Comparison of ENCODE assay signal across 7 mouse cellular contexts in genomic region chr17:34897373-34898159, GRCm38 (mm10). TPM values are rescaled to one million over a fixed set of nuclear protein-coding genes. Genes with fewer than 3 reads are reported as not detected.
DNase-seq lines count a peak whose midpoint lies in the region; ATAC-seq and TF ChIP-seq lines count a peak whose summit lies in the region.

No protein-coding gene starts in this region.

- peak overlapping the region; percentile 75 for H3ac ChIP-seq in myocyte (ENCODE audit: control insufficient read depth, insufficient read length)

- H3K4me1 ChIP-seq in E14TG2a.4 (replicated peaks; ENCODE audit: low read depth, low read length): peaks cover 68% of the 10 kb centered on the region
- peaks cover 5% of the 10 kb centered on the region for H3K4me1 ChIP-seq in bone marrow, adult 2 months (ENCODE audit: control insufficient read depth, insufficient read depth, low read length)
- peaks cover 70% of the 10 kb centered on the region for H3K4me1 ChIP-seq in forebrain, embryonic 10.5 days
- peaks cover 15% of the 10 kb centered on the region; the same call in 1 of the 2 replicates for H3K4me1 ChIP-seq in hindbrain, postnatal 0 days (ENCODE audit: insufficient read depth, low read length)
- H3K4me1 ChIP-seq in liver, adult 2 months (ENCODE audit: control insufficient read depth, insufficient read depth, low read length): peaks cover 8% of the 10 kb centered on the region

- WGBS in bone marrow, adult 2 months: 14% methylated on average over 10 of the region's 10 CpGs
- WGBS in forebrain, embryonic 10.5 days: 23% methylated on average over 10 of the region's 10 CpGs
- WGBS in hindbrain, postnatal 0 days: 12% methylated on average over 10 of the region's 10 CpGs
- 13% methylated on average over 10 of the region's 10 CpGs for WGBS in liver, adult 2 months

- DNase-seq in forebrain, embryonic 10.5 days (ENCODE audit: extremely low spot score, low spot score): no peak
- peak; percentile 54 for DNase-seq in hindbrain, postnatal 0 days (ENCODE audit: low spot score)
- DNase-seq in liver, adult 2 months (ENCODE audit: extremely low read depth, low read depth, low spot score): peak; percentile 56

- peak overlapping the region; percentile 92 for H3K4me3 ChIP-seq in E14TG2a.4 (replicated peaks; ENCODE audit: low read length)
- peak overlapping the region; percentile 56 for H3K4me3 ChIP-seq in bone marrow, adult 2 months (replicated peaks; ENCODE audit: control insufficient read depth, low read depth, low read length)
- peak overlapping the region; percentile 98 for H3K4me3 ChIP-seq in forebrain, embryonic 10.5 days
- H3K4me3 ChIP-seq in hindbrain, postnatal 0 days (ENCODE audit: low read length): peak overlapping the region; percentile 88
- peak overlapping the region; percentile 75 for H3K4me3 ChIP-seq in liver, adult 2 months (ENCODE audit: insufficient read depth, low read depth, low read length)
- peak overlapping the region; percentile 91 for H3K4me3 ChIP-seq in myocyte

- peak overlapping the region; percentile 93 for H3K9ac ChIP-seq in hindbrain, postnatal 0 days (replicated peaks; ENCODE audit: low read length)
- H3K9ac ChIP-seq in liver, adult 2 months (ENCODE audit: low read depth, low read length): peak overlapping the region; percentile 81

- no peak for TF ChIP-seq POLR2A in bone marrow, adult 2 months (IDR thresholded peaks at IDR 0.05; ENCODE audit: borderline replicate concordance, control insufficient read depth, low read depth, low read length)
- TF ChIP-seq POLR2A in liver, adult 2 months (IDR thresholded peaks at IDR 0.05; ENCODE audit: extremely low read depth, insufficient read depth, low read length): no peak
- TF ChIP-seq POLR2A in myocyte (IDR thresholded peaks at IDR 0.05; ENCODE audit: insufficient read length, low read depth): no peak

- H3K36me3 ChIP-seq in E14TG2a.4 (ENCODE audit: insufficient read depth, low read length) (peaks cover 25% of the 10 kb centered on the region), myocyte (ENCODE audit: control insufficient read depth, insufficient read depth) (no peaks in the 10 kb centered on the region)
- peaks cover 39% of the 10 kb centered on the region for H3K36me3 ChIP-seq in forebrain, embryonic 10.5 days (replicated peaks)
- H3K36me3 ChIP-seq in hindbrain, postnatal 0 days (ENCODE audit: insufficient read depth, low read length): peaks cover 8% of the 10 kb centered on the region; the same call in 1 of the 2 replicates
- no peaks in the 10 kb centered on the region for H3K36me3 ChIP-seq in liver, adult 2 months (ENCODE audit: control insufficient read depth, insufficient read depth, low read length)

- ATAC-seq in hindbrain, postnatal 0 days: no peak
- no peak for ATAC-seq in activated CD4-positive, CD25-positive, alpha-beta regulatory T cell, adult 4 months

- H3K27me3 ChIP-seq in E14TG2a.4 (ENCODE audit: insufficient read depth, low read length) (0 out of 2 replicates have a peak, but pooled peaks cover 4% of the 10 kb centered on the region), myocyte (ENCODE audit: control insufficient read depth, insufficient read depth, insufficient read length) (no peaks in the 10 kb centered on the region)
- no peaks in the 10 kb centered on the region for H3K27me3 ChIP-seq in forebrain, embryonic 10.5 days (ENCODE audit: poor library complexity, severe bottlenecking)
- no peaks in the 10 kb centered on the region for H3K27me3 ChIP-seq in hindbrain, postnatal 0 days (ENCODE audit: insufficient read depth, low read length)
- no peaks in the 10 kb centered on the region for H3K27me3 ChIP-seq in liver, adult 2 months (ENCODE audit: control insufficient read depth, insufficient read depth, low read length)

- H3K79me2 ChIP-seq in liver, adult 2 months (ENCODE audit: control insufficient read depth, insufficient read depth, low read length): peaks cover 10% of the 10 kb centered on the region; the same call in 1 of the 2 replicates
- peaks cover 28% of the 10 kb centered on the region for H3K79me2 ChIP-seq in myocyte (ENCODE audit: control insufficient read depth, insufficient read depth)

- no peak for TF ChIP-seq CTCF in E14TG2a.4 (conservative IDR thresholded peaks at IDR 0.05; ENCODE audit: low read length)
- no peak for TF ChIP-seq CTCF in bone marrow, adult 2 months (IDR thresholded peaks at IDR 0.05; ENCODE audit: control insufficient read depth, insufficient read depth, low read length)
- TF ChIP-seq CTCF in hindbrain, postnatal 0 days (IDR thresholded peaks at IDR 0.05; ENCODE audit: low read depth): no peak
- TF ChIP-seq CTCF in liver, adult 2 months (IDR thresholded peaks at IDR 0.05; ENCODE audit: low read depth, low read length): no peak

- H3K27ac ChIP-seq in bone marrow, adult 2 months (ENCODE audit: control insufficient read depth, insufficient read depth, low read depth, low read length, poor library complexity): peak overlapping the region; percentile 71; the same call in 1 of the 2 replicates
- H3K27ac ChIP-seq in forebrain, embryonic 10.5 days: peak overlapping the region; percentile 100
- H3K27ac ChIP-seq in hindbrain, postnatal 0 days: peak overlapping the region; percentile 92
- peak overlapping the region; percentile 96 for H3K27ac ChIP-seq in liver, adult 2 months (replicated peaks; ENCODE audit: insufficient read depth, low read depth, low read length)

- peak overlapping the region; percentile 94 for H3K4me2 ChIP-seq in hindbrain, postnatal 0 days (ENCODE audit: low read depth, low read length)
- H3K4me2 ChIP-seq in myocyte (ENCODE audit: low read depth): peak overlapping the region; percentile 98

- H3K9me3 ChIP-seq in E14TG2a.4 (ENCODE audit: low read length): no peaks in the 10 kb centered on the region
- peaks cover 8% of the 10 kb centered on the region; the same call in 1 of the 2 replicates for H3K9me3 ChIP-seq in forebrain, embryonic 10.5 days
- no peaks in the 10 kb centered on the region for H3K9me3 ChIP-seq in hindbrain, postnatal 0 days (ENCODE audit: low read length)

TF ChIP-seq in myocyte, 11 proteins besides CTCF, POLR2A, EP300 and RAD21 (continues in another document):
- no peak for TF ChIP-seq TCF3 (IDR thresholded peaks at IDR 0.05; ENCODE audit: insufficient read length, low read depth)

RNA-seq across cellular contexts. Expression of gene C2, which starts 0.5 kb away (rescaled TPM):
- 3.7 and 5.9 TPM in 2 replicates for polyA plus RNA-seq in bone marrow, adult 2 months (2011; ENCODE audit: insufficient read depth, insufficient read length, low replicate concordance, missing spikeins)
- polyA plus RNA-seq in forebrain, embryonic 10.5 days (2016; fragmentation: Nextera tagmentation; extraction: Ambion mirVana): 0.83 and 1.7 TPM in 2 replicates
- total RNA-seq in hindbrain, postnatal 0 days (2014; rRNA removed): 5.4 and 7.8 TPM in 2 replicates
- polyA plus RNA-seq in hindbrain, postnatal 0 days (2015; fragmentation: Nextera tagmentation; extraction: Ambion mirVana): 5.5 and 6.0 TPM in 2 replicates
- total RNA-seq in liver, adult 2 months (2014; rRNA removed): 101 and 113 TPM in 2 replicates
- polyA plus RNA-seq in liver, adult 2 months (2012; rRNA removed): 65.1 and 82.1 TPM in 2 replicates
- 0.43 TPM for polyA plus RNA-seq in myocyte (2012; fragmentation: generic; extraction: Trizol)
- under 1 TPM in 1 of 2 experiments, not detected in 1; 0.73 TPM for polyA plus RNA-seq in activated CD4-positive, CD25-positive, alpha-beta regulatory T cell, adult 4 months (2017; shearing (Covaris generic))

RNA-seq across cellular contexts. Expression of gene Ehmt2, which starts 0.7 kb away (rescaled TPM):
- 60.6 and 104 TPM in 2 replicates for polyA plus RNA-seq in bone marrow, adult 2 months (2011; ENCODE audit: insufficient read depth, insufficient read length, low replicate concordance, missing spikeins)
- 93.3 and 98.8 TPM in 2 replicates for polyA plus RNA-seq in forebrain, embryonic 10.5 days (2016; fragmentation: Nextera tagmentation; extraction: Ambion mirVana)
- 309 and 317 TPM in 2 replicates for total RNA-seq in hindbrain, postnatal 0 days (2014; rRNA removed)
- polyA plus RNA-seq in hindbrain, postnatal 0 days (2015; fragmentation: Nextera tagmentation; extraction: Ambion mirVana): 57.4 and 57.6 TPM in 2 replicates
- 45.2 and 54.6 TPM in 2 replicates for total RNA-seq in liver, adult 2 months (2014; rRNA removed)
- polyA plus RNA-seq in liver, adult 2 months (2012; rRNA removed): 81.8 and 103 TPM in 2 replicates
- 94.5 TPM for polyA plus RNA-seq in myocyte (2012; fragmentation: generic; extraction: Trizol)
- polyA plus RNA-seq in activated CD4-positive, CD25-positive, alpha-beta regulatory T cell, adult 4 months (2017; shearing (Covaris generic)): 10 to 100 TPM; 32.8 to 37.0 TPM

RNA-seq across cellular contexts. Expression of gene Gm20547, which starts 15.7 kb away (rescaled TPM):
- polyA plus RNA-seq in bone marrow, adult 2 months (2011; ENCODE audit: insufficient read depth, insufficient read length, low replicate concordance, missing spikeins): 2.0 TPM in 1 of 2 replicates, not detected in the other
- polyA plus RNA-seq in forebrain, embryonic 10.5 days (2016; fragmentation: Nextera tagmentation; extraction: Ambion mirVana): 0.05 and 0.11 TPM in 2 replicates
- total RNA-seq in hindbrain, postnatal 0 days (2014; rRNA removed): not detected in 2 replicates
- not detected in 2 replicates for polyA plus RNA-seq in hindbrain, postnatal 0 days (2015; fragmentation: Nextera tagmentation; extraction: Ambion mirVana)
- 1.1 TPM in 1 of 2 replicates, not detected in the other for total RNA-seq in liver, adult 2 months (2014; rRNA removed)
- 0.09 TPM in 1 of 2 replicates, not detected in the other for polyA plus RNA-seq in liver, adult 2 months (2012; rRNA removed)
- not detected for polyA plus RNA-seq in myocyte (2012; fragmentation: generic; extraction: Trizol)
- not detected for polyA plus RNA-seq in activated CD4-positive, CD25-positive, alpha-beta regulatory T cell, adult 4 months (2017; shearing (Covaris generic))

RNA-seq across cellular contexts. Expression of gene Slc44a4, which starts 16.7 kb away (rescaled TPM):
- polyA plus RNA-seq in bone marrow, adult 2 months (2011; ENCODE audit: insufficient read depth, insufficient read length, low replicate concordance, missing spikeins): 1.3 TPM in 1 of 2 replicates, not detected in the other
- polyA plus RNA-seq in forebrain, embryonic 10.5 days (2016; fragmentation: Nextera tagmentation; extraction: Ambion mirVana): 0.06 and 0.11 TPM in 2 replicates
- 0.22 TPM in 1 of 2 replicates, not detected in the other for total RNA-seq in hindbrain, postnatal 0 days (2014; rRNA removed)
- polyA plus RNA-seq in hindbrain, postnatal 0 days (2015; fragmentation: Nextera tagmentation; extraction: Ambion mirVana): 0.18 and 0.25 TPM in 2 replicates
- 0.13 and 0.18 TPM in 2 replicates for total RNA-seq in liver, adult 2 months (2014; rRNA removed)
- polyA plus RNA-seq in liver, adult 2 months (2012; rRNA removed): 0.34 and 0.35 TPM in 2 replicates
- 14.6 TPM for polyA plus RNA-seq in myocyte (2012; fragmentation: generic; extraction: Trizol)
- not detected for polyA plus RNA-seq in activated CD4-positive, CD25-positive, alpha-beta regulatory T cell, adult 4 months (2017; shearing (Covaris generic))

RNA-seq across cellular contexts. Expression of gene Zbtb12, which starts 18.3 kb away (rescaled TPM):
- 2.8 and 5.7 TPM in 2 replicates for polyA plus RNA-seq in bone marrow, adult 2 months (2011; ENCODE audit: insufficient read depth, insufficient read length, low replicate concordance, missing spikeins)
- 6.6 and 7.0 TPM in 2 replicates for polyA plus RNA-seq in forebrain, embryonic 10.5 days (2016; fragmentation: Nextera tagmentation; extraction: Ambion mirVana)
- total RNA-seq in hindbrain, postnatal 0 days (2014; rRNA removed): 20.7 and 31.1 TPM in 2 replicates
- 5.1 and 6.5 TPM in 2 replicates for polyA plus RNA-seq in hindbrain, postnatal 0 days (2015; fragmentation: Nextera tagmentation; extraction: Ambion mirVana)
- 1.8 and 3.2 TPM in 2 replicates for total RNA-seq in liver, adult 2 months (2014; rRNA removed)
- 3.3 and 4.6 TPM in 2 replicates for polyA plus RNA-seq in liver, adult 2 months (2012; rRNA removed)
- 10.2 TPM for polyA plus RNA-seq in myocyte (2012; fragmentation: generic; extraction: Trizol)
- polyA plus RNA-seq in activated CD4-positive, CD25-positive, alpha-beta regulatory T cell, adult 4 months (2017; shearing (Covaris generic)): not detected
